Mouse (Mus musculus): Measurements from ENCODE around the gene Dio1.
A peak's percentile ranks its signal among the peaks of the same experiment; 100 is the strongest.

Gene Dio1

GRCm38 (mm10) chr4:107300902-107301555 is 5.9 kb downstream of the Dio1 start:
- no peak for DNase-seq (ENCODE audit: extremely low spot score, low spot score)

DNA sequence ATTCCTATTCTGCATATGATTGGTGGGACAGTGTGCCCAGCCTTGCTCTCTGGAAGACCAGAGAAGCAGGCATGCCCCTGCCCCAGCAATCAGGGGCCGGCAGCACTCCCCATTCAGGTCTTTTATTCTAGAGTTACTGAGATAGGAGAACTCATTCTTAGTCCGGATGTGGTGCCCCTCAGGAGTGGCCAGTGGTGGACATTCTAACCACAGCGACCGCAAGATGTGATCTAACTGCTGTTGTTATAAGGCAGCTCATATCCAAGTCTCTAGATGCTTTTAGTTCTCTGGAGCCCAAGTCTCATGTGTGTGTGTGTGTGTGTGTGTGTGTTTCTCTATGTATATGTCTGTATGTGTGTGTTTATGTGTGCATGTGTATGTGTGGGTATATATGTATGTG is 6.6 kb downstream of the Dio1 start:
- DNase-seq (ENCODE audit: extremely low spot score, low spot score): no peak

DNA sequence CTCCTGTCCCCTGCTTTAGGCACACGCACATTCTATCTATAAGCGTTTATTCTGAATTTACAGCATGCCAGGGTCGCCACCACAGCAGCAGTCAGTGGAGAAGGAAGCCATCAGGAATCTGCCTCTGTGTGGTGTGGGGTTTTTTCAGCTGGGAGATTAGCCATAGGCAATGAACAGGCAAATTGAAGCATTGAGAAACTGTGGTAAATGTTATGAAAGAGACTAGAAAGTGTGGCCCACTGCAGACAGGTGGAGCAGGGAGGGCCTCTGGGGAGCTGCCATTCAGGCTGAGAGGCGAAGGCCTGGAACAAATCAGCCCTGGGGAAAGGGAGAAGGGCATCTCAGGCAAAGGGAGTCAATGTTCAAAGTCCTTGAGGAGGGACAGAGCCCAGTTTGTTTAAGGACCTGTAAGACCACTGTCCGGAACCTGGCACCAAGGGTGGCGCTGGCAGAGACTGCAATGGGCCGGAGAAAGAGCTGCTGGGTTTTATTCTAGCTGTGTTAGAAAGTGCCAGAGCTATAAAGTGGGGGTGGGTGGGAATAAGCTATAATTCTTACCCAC is 7.1 kb downstream of the Dio1 start:
- no peak for DNase-seq (ENCODE audit: extremely low spot score, low spot score)

DNA sequence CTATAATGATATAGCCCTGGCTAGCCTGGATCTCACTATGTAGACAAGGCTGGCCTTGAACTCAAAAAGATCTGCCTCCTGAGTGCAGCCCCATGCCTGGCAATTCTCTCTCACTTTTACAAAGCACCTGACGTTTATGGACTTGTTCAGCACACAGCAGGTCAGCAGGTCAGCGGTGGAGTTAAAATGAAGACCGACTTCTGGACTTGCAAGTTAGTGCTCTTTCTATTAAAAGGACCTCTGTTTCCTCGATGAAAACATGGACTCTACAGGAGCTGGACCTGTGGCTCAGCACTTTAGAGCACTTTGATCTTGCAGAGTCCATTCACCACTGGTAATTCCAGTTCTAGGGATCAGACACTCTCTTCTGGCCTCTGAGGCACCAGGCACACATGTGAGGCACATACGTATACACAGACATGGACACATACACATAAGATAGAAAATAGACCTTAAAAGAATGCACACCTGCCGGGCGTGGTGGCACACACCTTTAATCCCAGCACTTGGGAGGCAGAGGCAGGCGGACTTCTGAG is 8.8 kb downstream of the Dio1 start:
- DNase-seq (ENCODE audit: extremely low spot score, low spot score): no peak

DNA sequence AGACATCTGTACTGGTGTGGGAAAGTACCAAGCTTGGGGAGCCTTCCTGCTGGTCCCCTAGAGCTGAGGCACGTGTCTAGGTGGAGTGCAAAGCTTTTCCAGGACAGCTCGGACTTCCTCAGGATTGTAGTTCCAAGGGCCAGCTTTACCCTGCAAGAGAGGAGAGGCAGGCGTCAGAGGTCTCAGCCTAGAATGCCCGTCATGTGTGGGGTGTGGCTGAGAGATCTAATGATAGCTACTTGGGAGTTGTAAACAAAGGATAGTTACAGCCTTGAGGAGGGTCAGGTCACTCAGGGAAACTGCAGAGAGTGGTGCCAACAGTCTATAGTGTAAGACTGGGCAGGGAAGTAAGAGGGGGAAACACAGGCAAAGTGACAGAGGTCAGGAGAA is 14.7 kb downstream of the Dio1 start:
- no peak for DNase-seq (ENCODE audit: extremely low spot score, low spot score)

GRCm38 (mm10) chr4:107291611-107292272 is 15.2 kb downstream of the Dio1 start:
- no peak for DNase-seq (ENCODE audit: extremely low spot score, low spot score)

DNA sequence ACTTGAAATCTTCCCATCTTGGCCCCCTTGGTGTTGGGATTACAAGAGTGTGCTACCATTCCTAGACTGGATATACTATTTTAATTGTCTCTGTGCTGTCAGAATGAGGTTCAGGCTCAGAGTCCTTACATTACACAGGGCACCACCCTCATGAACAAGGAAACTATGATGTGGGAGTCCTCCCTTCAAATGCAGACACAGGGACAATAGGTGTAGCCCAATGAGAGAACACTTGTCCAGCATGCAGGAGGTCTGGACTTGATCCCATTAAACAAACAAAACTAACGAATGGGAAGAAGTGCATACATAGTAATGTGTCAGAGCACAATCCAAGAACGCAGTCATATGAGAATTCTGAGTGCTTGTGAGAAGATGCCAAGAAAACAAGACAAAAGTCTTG is 19.5 kb downstream of the Dio1 start:
- no peak for DNase-seq (ENCODE audit: extremely low spot score, low spot score)

DNA sequence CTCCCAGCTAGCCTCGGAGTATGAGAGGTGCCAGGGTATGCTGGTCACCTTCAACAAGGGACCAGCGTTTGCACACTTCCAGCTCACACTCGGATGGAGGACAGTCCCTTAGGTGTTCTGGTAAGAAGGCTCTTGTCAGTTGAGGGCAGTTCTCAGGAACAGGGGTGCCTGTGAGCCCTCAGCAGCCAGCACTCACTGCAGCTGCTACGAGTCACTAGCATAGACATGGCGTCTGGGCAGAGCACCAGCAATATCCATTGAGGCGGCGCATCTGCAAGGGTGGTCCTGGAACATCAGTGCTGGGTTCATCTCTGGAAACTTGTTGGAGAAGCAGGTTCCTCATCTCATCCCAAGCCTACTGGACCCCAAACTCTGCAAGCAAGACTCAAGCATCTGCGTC is 20.6 kb downstream of the Dio1 start:
- DNase-seq (ENCODE audit: extremely low spot score, low spot score): no peak

DNA sequence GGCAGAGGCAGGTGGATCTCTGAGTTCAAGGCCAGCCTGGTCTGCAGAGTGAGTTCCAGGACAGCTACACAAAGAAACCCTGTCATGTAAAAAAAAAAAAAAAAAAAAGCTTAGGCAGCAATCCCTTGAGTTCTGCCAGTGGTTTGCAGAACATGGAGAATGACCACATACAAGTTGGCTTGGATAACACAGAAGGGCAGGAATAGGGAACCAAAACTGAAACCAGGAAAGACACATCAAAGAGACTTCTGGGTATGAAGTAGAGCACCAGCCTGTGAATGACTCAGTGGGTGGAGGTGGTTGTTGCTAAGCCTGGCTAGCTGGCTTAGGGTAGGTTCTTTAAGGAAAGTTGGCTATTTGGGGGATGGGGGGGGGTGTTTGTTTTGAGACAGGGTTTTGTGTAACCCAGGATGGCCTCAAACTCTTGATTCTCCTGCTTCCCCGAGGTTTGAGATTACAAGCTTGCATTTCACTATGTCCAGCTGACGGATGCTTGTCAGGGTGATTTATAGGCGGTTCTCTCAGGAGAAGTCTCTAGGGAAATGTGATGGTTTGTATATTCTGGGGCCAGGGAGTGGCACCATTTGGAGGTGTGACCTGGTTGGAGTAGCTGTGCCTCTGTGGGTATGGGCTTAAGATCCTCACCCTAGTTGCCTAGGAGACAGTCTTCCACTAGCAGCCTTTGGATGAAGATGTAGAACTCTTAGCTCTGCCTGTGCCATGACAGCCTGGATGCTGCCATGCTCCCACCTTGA is 21.3 kb downstream of the Dio1 start:
- no peak for DNase-seq (ENCODE audit: extremely low spot score, low spot score)

DNA sequence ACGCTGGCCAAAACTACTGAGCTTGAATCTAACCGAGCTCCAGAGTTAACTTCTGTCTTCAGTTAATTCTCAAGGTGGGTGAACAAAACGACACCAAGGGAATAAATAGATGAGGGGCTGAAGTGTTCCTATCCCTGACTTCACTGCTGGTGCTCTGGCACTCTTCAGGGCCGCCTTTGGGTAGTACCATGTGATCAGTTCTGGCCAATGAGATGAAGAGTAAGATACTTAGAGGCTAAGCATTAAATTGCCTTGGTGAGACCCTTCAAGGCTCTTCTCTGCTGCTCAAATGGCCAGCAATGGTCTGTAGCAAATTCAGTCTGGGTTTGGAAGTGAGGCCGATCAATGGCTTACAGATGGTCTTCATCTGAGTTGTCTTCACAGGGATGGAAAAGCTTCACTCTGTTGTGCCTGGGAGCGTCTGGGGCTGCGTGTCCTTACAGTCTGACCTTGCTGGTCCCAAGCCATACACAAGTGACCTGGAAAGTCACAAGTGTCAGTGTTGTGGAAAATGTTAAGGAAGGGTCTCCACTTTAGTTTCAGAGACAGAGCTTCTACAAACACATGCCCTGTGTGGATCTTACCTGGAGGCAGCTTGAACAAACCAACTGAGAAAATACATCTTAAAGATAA is 26.0 kb downstream of the Dio1 start:
- DNase-seq (ENCODE audit: extremely low spot score, low spot score): no peak

DNA sequence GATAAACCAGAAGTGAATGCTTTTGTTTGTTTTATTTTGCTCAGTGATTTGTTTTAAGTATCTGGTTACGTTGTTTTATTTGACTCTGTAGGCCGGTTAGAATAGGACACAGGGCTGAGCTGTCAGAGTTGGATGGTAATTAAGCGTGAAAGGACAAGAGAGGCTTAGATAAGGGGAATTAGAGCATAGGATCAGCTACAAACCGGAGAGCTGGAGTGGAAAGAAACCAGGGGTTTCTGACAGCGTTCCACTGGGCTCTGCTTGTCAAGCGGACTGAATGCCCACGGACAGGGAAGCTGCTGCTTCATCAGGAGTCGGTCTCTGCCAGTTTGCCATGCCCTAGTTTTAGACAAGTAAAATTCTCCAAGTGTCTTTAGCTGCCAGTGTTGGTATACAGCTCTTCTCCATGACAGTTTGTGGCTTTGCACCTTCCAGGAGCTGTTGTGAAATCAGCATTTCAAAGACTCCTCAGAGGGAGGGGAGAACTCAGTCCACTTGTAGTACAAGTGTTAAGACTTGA is 28.7 kb downstream of the Dio1 start:
- DNase-seq (ENCODE audit: extremely low spot score, low spot score): no peak

DNA sequence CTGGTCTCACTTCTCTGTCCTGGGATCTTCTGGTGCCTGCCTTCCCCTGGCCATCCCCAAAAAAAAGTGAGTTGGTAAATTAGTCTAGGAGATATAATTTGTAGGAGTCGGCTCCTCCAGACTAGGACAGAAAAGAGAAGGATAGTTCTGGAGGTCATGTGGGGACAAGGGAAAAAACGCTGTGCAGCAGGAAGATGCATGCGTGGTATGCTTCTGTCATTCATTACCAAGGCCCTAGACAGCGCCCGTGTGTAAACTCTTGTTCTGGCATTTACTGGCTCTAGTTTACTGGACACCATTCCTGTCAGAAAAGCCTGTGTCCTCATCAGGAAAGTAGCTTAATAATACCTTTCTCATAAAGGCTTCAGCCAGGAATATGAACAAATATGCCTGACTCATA is 32.5 kb downstream of the Dio1 start:
- DNase-seq (ENCODE audit: extremely low spot score, low spot score): no peak

DNA sequence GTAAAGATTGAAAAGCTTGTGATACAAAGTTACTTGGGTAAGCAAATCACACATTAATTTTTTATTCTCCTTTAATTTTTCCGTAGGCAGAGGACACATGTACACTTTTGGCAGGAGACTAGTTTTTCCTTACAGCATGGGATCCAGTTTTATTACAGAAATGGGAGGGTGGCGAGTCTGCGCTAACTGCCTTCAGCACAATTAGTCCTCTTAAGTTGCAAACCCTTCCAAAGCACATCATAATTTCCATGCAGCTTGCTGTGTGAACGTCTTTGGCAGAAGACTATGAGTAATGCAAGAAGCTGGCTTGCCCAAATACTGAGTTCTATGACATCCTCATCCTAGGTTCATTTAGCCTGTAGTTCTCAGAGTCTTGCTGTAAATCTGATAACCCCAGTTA is 33.3 kb downstream of the Dio1 start:
- DNase-seq (ENCODE audit: extremely low spot score, low spot score): no peak

DNA sequence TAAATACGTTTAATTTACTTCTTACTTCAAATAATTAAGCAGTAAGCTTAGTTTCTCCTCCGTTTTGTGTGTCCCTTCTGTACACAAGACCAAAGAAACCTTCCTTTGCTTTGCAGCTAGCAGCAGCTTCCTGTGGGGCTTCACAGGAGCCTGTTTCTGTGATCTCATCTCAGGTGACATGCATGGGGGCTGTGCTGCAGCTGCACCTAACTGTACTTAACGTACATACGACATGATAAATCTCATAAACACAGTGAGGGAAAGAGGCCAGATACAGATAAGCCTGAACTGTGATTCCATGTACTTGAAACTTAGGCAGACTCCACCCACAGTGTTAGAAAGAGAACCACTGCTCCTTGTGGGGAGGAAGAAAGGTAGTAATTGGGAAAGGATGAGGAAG is 47.0 kb downstream of the Dio1 start:
- no peak for DNase-seq (ENCODE audit: extremely low spot score, low spot score)

DNA sequence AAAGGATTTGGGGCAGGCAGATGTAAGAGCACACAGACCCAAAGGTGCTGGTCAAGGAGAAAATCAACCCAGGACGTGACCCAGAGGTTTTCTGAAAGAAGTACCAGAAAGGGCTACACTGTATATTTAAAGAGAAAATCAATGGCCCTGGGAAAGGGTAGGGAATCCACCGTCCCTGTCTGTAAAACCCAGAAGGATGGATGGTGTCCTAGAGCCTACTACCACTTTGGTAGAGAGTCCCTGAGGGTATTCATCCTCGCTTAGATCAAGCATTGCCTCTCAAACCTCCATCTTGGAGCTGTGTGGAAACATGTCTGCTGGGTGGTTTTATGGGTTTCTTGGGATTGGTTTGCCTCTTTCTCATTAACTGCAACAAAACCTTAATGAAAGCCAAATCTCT is 52.6 kb downstream of the Dio1 start:
- peak; percentile 23 for DNase-seq (ENCODE audit: extremely low spot score, low spot score)

DNA sequence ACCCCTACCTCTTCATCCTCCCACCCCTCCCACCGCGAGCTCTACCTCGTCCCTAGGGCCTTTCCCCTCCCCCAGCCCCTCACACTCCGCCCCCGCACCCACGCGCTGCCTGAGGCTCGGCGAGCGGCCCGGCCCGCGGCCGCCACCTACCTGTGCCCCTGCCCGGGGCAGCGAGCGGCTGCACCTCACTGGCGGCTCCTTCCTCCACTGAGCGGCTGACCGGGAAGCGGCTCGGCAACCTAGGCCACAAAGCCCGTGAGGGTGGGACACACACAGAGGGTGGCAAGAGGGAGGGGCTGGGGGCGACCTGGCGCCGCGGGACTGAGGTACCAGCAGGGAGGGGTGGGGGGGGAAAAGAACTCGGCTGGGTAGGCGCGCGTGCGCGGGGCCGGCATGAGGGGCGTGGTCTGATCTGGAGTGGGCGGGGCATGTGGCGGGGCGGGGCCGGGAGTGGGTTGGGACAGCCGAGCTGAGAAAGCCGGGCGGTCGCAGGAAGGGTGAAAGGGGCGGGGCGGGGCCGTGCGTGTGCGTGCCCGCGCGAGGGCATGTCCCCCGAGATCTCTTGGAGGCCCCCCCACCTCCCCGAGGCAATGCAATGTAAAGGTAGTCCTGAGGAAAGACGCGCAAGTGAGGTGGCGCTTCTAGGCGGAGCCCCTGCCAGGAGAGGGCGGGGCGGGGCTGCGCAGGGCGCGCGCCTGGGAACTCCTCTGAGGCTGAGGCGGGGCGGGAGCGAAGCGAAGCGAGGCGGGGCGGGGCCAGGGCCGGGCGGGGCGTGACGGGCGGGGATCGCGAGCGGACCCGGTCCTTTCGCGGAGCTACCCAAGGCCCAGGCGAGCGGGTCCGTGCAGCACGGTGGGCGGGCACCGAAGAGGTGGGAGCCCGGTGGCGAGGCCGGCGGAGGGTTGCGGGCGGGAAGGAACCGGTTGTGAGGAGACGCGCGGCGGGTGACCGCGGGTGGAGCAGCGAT is 53.6 kb downstream of the Dio1 start, which contains the start of the genes Lrrc42 and Hspb11:
Gene Lrrc42 (minus strand): TSS at position 408 of the 967 bp plus-strand sequence.
Gene Hspb11 (plus strand): TSS at position 469 of the 967 bp plus-strand sequence.
- peak; percentile 99 for DNase-seq (ENCODE audit: extremely low spot score, low spot score)

DNA sequence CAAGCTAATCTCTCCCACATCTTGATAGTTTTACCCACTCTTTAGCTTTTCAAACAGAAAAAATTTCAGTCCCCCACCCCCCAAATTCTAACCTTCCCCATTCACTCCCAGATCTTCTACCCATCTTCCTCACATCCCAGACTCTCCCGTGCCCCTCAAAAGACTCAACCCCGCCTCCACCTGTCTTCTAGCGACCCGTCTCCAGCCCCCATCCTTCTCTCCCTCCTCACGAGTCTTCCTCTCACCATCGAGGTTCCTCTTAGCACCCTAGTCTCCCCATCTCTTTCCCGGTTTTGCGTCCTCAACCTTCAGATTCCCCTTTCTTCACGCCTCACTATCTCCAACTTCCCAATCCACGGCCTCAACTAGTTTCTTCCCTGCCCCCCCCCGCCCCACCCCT is 54.4 kb downstream of the Dio1 start:
- DNase-seq (ENCODE audit: extremely low spot score, low spot score): peak; percentile 18

DNA sequence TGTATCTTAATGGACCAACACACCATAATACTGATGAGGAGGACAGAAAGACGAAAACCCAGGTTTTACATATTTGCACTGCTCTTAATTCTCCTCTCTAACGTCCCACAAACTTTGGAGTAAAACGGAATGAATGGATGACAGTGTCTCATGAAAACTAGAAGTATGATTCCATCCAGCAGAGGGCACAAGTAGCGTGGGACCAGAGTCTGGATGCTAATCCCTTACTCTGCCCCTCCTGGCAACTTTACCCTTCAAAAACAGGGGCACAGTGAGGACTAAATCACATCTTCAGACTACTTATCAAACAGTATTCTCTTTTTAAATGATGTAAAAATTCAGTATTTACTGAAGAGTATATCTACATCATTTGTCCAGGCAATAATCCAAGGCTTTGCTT is 56.5 kb downstream of the Dio1 start:
- DNase-seq (ENCODE audit: extremely low spot score, low spot score): no peak

DNA sequence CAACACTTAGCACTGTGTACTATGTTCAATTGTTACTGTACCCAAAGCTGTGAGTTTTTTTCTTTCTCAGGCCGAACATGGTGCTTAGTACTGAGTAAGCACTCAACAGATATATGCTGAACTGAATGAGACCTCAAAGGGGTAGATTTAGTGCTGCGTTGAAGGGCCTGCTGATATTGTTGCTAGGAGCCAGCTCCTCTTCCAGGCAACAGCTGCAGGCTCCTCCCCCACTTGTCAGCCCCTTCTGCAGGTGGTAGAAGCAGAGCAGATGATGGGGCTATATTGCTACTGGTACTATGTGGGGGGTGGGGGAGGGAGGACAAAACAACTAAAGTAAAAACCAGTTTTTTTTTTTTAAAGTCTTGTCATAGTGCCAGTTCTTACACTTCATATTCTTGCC is 57.5 kb downstream of the Dio1 start:
- no peak for DNase-seq (ENCODE audit: extremely low spot score, low spot score)

DNA sequence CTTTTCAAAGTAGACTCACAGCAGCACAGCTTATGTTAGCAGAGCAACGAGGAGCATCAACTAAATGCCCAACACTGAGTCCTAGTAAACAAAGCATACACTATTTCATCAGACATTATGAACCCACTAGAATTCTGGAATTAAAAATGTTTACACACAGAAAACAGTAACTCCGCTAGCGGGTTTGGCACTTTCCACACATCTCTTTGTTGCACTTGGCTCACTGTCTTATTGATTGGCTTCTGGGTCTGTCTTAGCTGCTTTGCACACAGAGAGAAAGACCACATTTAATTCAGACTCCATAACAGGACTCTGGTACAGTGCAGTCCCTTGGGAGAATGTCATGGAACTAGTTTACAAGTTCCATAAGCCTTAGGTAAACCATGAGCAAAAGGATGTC is 58.9 kb downstream of the Dio1 start:
- DNase-seq (ENCODE audit: extremely low spot score, low spot score): no peak

Measured in neural tube, embryonic 10.5 days (tissue).